Mouse (Mus musculus) brown adipose tissue, adult 24 weeks (tissue): ENCODE results near the gene Lpin3. TPM values are rescaled to one million over a fixed set of nuclear protein-coding genes. Genes with fewer than 3 reads are reported as not detected.
A peak's percentile ranks its signal among the peaks of the same experiment; 100 is the strongest.

Source experiments
- H3K27ac ChIP-seq: fragments of 200-500 bp; replicated peaks from 2 replicates; pipeline ENCODE4 v1.5.1; 2012; ENCODE audit warnings: low read depth, mild to moderate bottlenecking, low read length
- H3K4me1 ChIP-seq: fragments of 200-500 bp; 2 replicates; pipeline ENCODE4 v1.6.1; 2012; ENCODE audit warnings: low read length, mixed read lengths; ENCODE audit not compliant: control insufficient read depth, insufficient read depth, insufficient read length
- H3K4me3 ChIP-seq: fragments of 200-500 bp; 2 replicates; pipeline ENCODE4 v1.5.1; 2012; ENCODE audit warnings: low read depth, mild to moderate bottlenecking, low read length, moderate library complexity; ENCODE audit not compliant: insufficient read depth
- polyA plus RNA-seq: library from polyadenylated mRNA; stranded (reverse); fragments of >200 nt; gene quantifications from 2 replicates; pipeline ENCODE4 v1.2.4, GENCODE M21; 2012; ENCODE audit not compliant: missing spikeins, insufficient read depth, insufficient read length

The Lpin3 gene
- polyA plus RNA-seq, 1 experiment, result 0.71 TPM

DNA sequence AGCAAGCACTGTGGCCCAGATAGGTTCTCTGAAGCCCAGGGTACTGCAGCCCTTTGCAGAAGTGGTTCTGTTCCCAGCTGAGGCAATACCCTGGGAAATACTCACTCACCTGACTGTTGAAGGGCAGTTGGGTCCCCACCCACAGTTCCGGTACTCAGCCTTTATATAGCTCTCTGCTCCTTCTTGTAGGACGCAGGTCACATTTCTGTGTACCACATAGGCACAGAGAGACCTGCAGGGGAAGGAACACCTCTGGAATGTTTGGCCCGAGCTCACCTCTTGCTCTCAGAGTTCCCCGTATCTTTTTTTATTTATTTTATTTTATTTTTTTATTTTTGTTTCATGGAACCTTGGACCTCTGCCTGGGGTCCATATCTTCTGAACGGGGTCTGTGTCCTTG lies 30.2 kb downstream of the Lpin3 start:
- Histone ChIP-seq H3K27ac (no peak overlapping the region), H3K4me1 (no peaks in the 10 kb centered on the region; the same call in 1 of the 2 replicates), H3K4me3 (no peak overlapping the region)

DNA sequence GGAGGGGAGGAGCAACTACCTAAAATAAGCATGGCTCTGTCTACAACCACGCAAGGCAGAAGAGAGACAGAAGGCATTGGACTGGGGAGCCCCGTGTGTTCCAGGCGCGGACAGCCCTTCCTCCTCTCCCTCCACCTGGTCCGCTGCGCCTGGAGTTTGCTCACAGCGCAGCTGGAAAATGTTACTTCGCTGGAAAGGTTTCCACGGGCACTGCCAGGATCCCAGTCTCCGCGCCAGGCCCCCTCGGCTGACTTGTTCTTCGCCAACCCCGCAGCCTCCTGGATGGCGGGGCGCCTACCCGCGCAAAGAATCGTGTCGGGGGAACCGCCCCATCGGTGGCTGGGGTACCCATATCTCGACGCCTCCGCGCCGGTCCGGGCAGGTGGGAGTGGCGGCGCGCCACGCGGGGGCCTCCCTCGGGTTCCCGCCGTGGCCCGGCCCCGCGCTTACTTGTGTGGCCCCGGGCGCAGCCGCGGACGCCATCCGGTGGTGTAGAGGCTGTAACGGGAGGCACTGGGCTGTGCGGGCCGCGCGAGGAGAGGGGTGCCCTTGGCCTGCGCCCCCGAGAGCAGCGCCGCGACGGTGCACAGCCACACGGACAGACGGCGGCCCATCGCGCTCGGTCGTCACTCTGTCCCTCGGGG lies 31.2 kb downstream of the Lpin3 start:
- H3K4me1 ChIP-seq, result no peaks in the 10 kb centered on the region; the same call in 1 of the 2 replicates
- H3K27ac ChIP-seq, result no peak overlapping the region
- peak overlapping the region; percentile 24; the same call in 1 of the 2 replicates for H3K4me3 ChIP-seq

DNA sequence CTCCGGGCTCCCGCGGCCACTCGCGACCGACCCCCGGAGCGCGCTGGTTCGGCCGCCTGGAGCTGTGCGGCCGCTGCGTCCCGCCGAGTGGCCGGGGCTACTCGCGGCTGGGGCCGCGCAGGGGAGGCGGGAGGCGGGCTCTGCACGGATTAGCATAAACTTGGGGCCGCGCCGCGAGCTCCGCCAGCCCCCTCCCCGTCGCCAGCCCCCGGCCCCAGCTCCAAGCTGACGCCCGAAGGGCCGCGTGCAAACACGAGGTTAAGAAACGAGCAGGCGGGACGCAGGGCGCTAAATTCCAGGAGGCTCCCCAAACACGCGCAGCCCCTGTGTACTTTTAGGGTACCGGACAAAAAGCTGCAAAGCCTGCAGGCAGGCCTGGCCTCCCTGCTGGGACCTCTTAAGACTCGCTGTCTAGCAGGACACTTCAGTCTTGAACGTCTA lies 31.8 kb downstream of the Lpin3 start, which contains the start of gene Emilin3:
TSS of gene Emilin3 (minus strand) at position 98 of the 441 bp plus-strand sequence.
- peak within 1 kb of the TSS; percentile 24; the same call in 1 of the 2 replicates for H3K4me3 ChIP-seq
- no peak within 1 kb of the TSS for H3K27ac ChIP-seq
- H3K4me1 ChIP-seq, result no peaks in the 10 kb centered on the region; the same call in 1 of the 2 replicates

DNA sequence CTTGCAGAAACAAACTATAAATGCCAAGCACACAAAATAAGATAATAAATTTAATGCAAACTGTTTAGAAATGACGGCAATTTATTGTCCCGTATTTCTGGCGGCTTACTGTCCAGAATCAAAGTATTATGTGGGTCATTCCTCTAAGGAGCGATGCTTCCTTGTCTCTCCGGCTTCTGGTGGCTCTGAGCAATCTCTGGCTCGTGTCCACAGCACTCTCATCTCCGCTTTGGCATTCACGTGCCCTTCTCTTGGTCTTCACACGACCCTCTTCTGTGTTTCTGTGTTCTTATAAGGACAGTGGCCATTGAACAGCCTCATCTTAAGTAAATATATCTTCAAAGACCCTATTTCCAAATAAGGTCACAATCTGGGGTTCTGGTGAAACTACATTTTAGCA lies 34.2 kb downstream of the Lpin3 start:
- Histone ChIP-seq H3K4me1 (no peaks in the 10 kb centered on the region; the same call in 1 of the 2 replicates), H3K27ac (no peak overlapping the region), H3K4me3 (no peak overlapping the region)

DNA sequence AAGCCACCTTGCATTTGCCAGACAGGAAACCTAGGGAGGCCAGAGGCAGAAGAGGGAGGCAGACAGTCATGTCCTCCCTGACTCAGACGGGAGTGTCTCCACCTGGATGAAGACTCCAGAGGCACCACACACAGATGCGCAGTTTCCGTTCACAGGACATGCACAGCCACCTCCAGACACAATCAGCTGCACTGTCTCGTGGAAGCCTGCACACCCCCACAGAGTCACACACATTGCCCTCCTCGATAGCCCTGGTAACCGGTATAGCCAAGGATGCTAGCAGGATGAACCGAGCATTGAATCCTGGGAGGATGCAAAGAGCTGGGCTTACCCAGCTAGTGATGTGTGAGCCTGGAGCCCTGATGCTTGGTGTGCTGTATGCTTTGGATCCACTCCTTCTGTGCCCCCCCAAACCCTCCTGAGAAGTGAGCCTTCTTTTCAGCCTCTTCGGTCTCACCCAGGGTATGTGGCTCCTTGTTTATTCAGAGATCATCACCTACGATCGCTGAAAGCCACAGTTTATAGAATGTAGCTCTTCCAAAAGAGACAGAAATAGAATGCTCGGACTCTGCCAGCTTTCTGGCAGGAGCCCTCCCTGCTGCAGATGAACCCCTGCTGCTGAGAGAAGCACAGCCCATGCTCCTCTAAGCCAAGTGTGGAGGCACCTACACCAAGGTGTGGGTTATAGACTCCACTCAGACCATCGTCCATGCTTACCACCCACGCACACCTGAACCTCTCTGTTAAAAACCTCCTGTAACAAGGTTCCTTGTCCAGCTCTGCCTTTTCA lies 35.5 kb downstream of the Lpin3 start:
- no peak overlapping the region for H3K27ac ChIP-seq
- no peak overlapping the region for H3K4me3 ChIP-seq
- no peaks in the 10 kb centered on the region; the same call in 1 of the 2 replicates for H3K4me1 ChIP-seq

DNA sequence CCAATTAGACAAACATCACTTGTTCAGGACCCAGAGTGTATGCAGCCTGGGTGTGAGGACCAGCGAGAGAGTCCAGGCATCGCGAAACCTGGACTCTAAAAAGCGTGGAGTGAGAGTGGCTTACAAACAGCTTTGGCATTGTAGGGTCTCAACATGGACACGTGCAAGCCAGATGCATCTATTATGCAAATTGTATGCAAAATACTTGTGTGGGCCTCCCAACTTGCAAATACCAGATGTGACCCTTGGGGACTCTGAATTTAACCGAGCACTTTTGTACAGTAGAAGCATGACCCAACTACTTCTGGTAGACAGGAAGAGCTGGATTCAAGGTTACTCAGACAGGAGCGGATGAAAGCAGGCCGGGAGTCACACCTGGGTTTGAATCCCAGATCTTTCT lies 36.2 kb downstream of the Lpin3 start:
- no peak overlapping the region for H3K4me3 ChIP-seq
- no peaks in the 10 kb centered on the region; the same call in 1 of the 2 replicates for H3K4me1 ChIP-seq
- no peak overlapping the region for H3K27ac ChIP-seq

DNA sequence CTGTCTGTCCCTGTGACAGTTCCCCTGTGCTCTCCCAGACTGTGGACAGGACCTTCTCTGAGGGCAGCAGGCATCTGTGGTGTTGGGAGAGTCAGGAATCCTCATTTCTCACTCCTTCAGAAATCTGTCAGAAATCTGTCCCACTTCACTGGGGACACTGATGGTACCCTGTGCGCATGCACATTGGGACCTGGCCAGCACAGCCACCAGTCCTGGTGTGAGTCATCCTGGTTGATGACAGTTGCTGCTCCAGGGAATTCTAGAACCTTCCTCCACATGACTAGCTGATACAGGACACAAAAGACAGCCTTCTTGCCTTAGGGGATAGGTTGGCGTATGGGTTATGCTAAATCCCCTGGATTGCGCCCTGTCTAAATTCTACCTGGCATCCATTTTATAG lies 36.8 kb downstream of the Lpin3 start:
- Histone ChIP-seq H3K27ac (no peak overlapping the region), H3K4me1 (no peaks in the 10 kb centered on the region), H3K4me3 (no peak overlapping the region)

DNA sequence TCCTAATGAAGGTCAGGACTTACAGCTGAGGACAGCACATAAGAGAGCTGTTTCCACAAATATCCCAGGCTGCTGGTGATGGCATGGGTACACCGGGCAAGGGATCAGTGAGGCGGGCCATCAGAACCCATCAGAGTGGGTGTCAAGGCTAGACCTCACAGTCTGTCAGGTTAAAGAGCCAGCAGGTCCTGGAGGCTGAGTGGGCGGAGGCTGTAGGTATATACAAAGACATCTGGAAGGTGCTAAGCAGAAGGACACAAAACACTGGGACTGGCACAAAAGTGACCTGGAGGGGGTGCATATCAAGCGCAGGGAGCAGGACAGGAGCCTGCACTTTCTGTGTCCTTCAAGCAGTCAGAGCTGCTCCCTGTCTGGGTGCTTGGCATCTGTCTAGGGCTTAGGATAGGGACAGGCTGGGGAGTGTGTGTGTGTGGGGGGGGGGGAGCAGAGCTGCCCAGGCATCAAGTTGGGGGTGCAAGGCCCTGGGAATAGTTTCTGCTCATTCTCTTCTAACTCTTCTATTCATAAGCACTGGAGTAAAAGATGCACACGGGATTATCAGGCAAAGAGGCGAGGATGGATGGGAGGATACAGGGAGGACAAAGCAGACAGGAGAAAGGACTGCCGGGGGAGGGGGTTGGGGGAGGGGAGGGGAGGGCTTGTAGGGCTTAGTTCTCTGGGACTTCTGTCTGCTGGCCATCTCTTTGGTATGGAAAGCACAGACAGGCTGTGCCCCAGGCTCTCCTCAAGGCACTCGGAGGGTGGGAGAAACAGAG lies 37.9 kb downstream of the Lpin3 start:
- H3K4me3 ChIP-seq, result no peak overlapping the region
- H3K4me1 ChIP-seq, result no peaks in the 10 kb centered on the region
- H3K27ac ChIP-seq, result no peak overlapping the region

DNA sequence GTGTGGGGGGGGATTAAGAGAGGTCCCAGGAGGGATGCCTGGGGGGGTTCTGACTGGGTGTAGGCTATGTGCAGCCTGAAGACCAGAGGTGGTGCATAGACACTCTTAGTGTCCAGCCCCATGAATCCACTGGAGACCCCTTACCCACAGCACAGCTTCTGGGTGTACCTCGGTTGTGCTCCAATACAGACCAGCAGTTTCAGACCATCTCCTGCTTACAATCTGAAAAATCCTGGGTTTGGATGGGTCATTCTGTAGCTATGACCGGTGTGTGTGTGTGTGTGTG lies 38.4 kb downstream of the Lpin3 start:
- Histone ChIP-seq H3K27ac (no peak overlapping the region), H3K4me1 (no peaks in the 10 kb centered on the region), H3K4me3 (no peak overlapping the region)

DNA sequence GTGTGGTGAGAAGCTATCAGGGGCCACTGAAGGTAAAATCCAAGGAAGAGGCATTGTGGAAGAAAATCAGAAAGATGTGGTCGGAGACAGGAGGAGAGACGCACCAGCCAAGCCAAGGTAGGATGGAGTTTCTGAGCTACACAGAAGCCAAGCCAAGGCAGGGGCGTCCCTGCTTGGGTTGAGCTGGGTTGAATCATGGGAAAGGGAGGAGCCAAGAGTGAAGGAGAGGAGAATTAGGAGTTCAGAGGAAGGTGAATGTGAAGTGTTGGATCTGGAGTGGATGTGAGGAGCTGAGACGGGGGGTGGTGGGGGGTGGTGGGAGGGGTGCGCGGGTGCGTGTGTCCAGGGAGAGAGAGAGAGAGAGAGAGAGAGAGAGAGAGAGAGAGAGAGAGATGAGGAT lies 40.8 kb downstream of the Lpin3 start:
- H3K4me1 ChIP-seq, result no peaks in the 10 kb centered on the region
- H3K4me3 ChIP-seq, result no peak overlapping the region
- H3K27ac ChIP-seq, result no peak overlapping the region

DNA sequence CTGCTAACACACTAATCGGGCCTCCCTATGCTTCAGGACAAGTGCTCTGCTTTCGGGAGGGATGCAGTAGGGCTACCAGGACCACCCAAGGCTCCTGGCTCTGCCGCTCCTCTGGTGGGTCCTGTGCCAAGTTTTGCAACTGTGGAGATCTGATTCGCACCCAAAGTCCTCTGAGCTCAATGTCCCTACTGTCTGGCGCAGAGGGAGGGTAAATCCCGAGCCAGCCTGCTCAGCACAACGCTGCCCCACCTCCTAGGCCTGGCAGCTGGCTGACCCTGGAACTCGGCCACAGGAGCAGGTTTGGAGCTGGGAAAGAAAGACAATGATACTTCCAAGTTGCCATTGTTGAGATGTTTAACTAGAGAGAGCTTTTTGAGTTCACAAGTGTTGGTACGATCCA lies 44.7 kb downstream of the Lpin3 start:
- Histone ChIP-seq H3K4me3 (no peak overlapping the region), H3K4me1 (no peaks in the 10 kb centered on the region), H3K27ac (no peak overlapping the region)

DNA sequence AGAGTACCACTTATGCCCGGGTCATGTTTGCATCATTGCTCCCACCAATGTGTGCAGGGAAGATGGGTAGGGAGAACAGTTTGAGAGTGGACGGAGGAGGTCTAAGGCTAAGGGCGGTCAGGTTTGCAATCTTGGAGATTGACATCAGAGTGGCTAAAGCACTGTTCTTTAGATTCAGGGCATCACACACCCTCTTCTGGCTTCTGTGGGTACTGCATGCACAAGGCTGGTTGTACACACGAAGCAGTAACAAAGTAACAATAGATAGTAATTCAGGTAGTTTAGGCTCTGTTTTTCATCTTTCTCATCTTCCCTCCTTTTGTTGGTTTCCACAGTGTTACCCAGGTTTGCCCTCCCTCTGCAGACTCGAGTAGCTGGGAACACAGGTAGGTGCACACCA lies 50.9 kb downstream of the Lpin3 start:
- no peaks in the 10 kb centered on the region for H3K4me1 ChIP-seq
- H3K4me3 ChIP-seq, result no peak overlapping the region
- no peak overlapping the region for H3K27ac ChIP-seq

DNA sequence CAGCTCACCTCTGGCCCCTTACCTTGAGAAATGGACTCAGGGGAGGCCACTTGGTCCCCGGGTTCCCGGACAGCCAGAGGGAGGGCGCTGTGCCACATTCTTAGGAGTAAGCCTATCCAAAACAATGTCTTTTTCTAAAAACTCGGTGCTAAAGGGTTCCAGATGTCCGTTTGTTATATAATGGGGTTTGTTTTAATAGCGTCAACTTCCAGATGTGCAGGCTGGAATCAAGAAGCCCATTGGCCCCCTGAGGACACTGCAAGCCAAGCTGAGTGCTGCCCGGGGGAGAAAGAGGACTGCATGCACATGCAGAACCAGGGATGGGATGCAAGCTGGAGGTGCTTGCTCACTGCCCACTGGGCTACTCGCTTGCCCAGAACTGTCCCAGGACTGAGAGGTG lies 51.9 kb downstream of the Lpin3 start:
- Histone ChIP-seq H3K4me1 (no peaks in the 10 kb centered on the region), H3K27ac (no peak overlapping the region), H3K4me3 (no peak overlapping the region)

DNA sequence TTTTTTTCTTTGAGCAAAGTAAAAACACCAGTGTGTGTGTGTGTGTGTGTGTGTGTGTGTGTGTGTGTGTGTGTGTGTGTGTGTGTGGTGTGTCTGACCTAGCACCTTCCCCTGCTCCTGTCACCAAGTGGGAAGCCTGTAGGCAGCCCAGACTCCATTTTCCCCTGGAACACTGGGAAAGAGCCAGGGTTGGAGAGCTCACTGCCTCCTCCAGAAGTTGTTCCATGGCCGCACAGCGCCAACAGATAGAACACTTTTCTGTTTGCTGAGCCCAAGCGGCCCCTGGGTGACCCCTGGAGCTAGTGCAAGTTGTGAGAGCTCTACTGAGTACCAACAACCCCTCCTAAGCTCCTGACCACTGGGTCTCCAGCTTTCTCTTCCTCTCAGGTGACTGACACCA lies 52.5 kb downstream of the Lpin3 start:
- H3K4me1 ChIP-seq, result no peaks in the 10 kb centered on the region
- H3K27ac ChIP-seq, result no peak overlapping the region
- H3K4me3 ChIP-seq, result no peak overlapping the region

DNA sequence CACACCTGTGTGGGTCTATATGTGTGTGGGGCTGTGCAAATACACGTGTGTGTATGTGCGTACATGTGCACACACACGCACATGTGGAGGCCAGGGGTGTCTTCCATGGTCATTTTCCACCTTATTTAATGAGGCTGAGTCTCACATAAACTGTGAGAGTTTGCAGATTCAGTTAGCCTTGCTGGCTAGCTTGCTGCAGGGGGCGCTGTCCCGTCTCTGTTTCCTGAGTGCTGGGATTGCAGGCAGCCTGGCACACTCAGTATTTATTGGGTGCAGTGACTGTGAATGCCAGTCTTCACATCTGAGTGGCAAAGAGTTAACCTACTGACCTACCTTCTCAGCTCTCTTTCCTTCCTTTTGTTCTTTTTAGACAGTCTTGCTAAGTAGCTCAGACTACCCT lies 53.4 kb downstream of the Lpin3 start:
- no peak overlapping the region for H3K4me3 ChIP-seq
- no peaks in the 10 kb centered on the region for H3K4me1 ChIP-seq
- H3K27ac ChIP-seq, result no peak overlapping the region
